Mouse (Mus musculus) thymus, adult 2 months (tissue): ENCODE data around the gene Iqsec3. TPM values are rescaled to one million over a fixed set of nuclear protein-coding genes. Genes with fewer than 3 reads are reported as not detected.

Experiments used
- DNase-seq: peaks from one replicate; pipeline ENCODE4 v3.0.0; 2021
- H3K27ac ChIP-seq: fragments of 200-500 bp; 2 replicates; pipeline ENCODE4 v1.5.1; 2012; ENCODE audit warnings: low read length, control low read depth; ENCODE audit not compliant: control insufficient read depth, insufficient read depth
- H3K27me3 ChIP-seq: fragments of 200-500 bp; 2 replicates; pipeline ENCODE4 v1.6.1; 2012; ENCODE audit warnings: mild to moderate bottlenecking, low read length, moderate library complexity, mixed read lengths; ENCODE audit not compliant: control insufficient read depth, insufficient read depth
- H3K36me3 ChIP-seq: fragments of 200-500 bp; 2 replicates; pipeline ENCODE4 v1.6.1; 2012; ENCODE audit warnings: mild to moderate bottlenecking, low read length, moderate library complexity; ENCODE audit not compliant: control insufficient read depth, insufficient read depth
- H3K4me1 ChIP-seq: fragments of 200-500 bp; replicated peaks from 2 replicates; pipeline ENCODE4 v1.6.1; 2012; ENCODE audit warnings: low read length; ENCODE audit not compliant: control insufficient read depth, insufficient read depth
- H3K4me3 ChIP-seq: fragments of 200-500 bp; 2 replicates; pipeline ENCODE4 v1.5.1; 2012; ENCODE audit warnings: mild to moderate bottlenecking, low read length, control low read depth, moderate library complexity; ENCODE audit not compliant: control insufficient read depth, insufficient read depth
- CTCF ChIP-seq: fragments of 200-500 bp; IDR thresholded peaks from 2 replicates; pipeline ENCODE4 v1.5.1; 2012; ENCODE audit warnings: mild to moderate bottlenecking, control low read depth, low read length, moderate library complexity, borderline replicate concordance; ENCODE audit not compliant: control insufficient read depth, poor library complexity, insufficient read depth; ENCODE audit errors: extremely low read depth
- POLR2A ChIP-seq: fragments of 200-500 bp; IDR thresholded peaks from 2 replicates; pipeline ENCODE4 v1.6.1; 2012; ENCODE audit warnings: mild to moderate bottlenecking, low read length, control low read depth, moderate library complexity; ENCODE audit not compliant: control insufficient read depth, poor library complexity, insufficient read depth; ENCODE audit errors: extremely low read depth
- WGBS: fragments of 180-500 bp; shearing (Covaris S2); methylation state at CpG from one replicate; pipeline ENCODE4 v1.1.7; 2018; 5-methylcytosine and 5-hydroxymethylcytosine counted together
- polyA plus RNA-seq: library from polyadenylated mRNA; depleted of rRNA; stranded (reverse); fragments of >200 nt; gene quantifications from 2 replicates; pipeline ENCODE4 v1.2.3, GENCODE M21; 2012

Gene Iqsec3
- polyA plus RNA-seq, 1 experiment = 0.19 TPM

DNA sequence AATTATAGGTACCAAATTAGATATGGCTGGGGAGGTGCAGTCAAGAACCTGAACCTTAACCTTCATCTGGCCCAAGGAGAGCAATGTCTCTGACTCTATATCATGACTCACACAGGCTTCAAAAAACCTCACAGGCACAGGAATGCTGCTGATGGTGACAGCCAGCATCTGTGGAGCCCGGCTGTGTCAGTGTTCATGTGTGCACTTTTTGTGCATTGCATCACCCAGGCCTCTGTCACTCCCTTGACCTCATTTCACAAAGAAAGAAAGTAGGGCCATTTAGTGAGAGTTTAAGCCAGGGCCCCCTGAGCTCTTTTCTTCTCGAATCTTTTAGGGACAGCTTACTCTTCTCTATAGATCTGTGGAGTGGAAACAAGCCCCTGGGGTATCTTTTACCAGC lies 121.2 kb downstream of the Iqsec3 start:
- no peaks in the 10 kb centered on the region for H3K27me3 ChIP-seq
- H3K4me1 ChIP-seq = no peaks in the 10 kb centered on the region
- no peak overlapping the region for H3K27ac ChIP-seq
- 76% methylated on average over 2 of the region's 2 CpGs for WGBS
- H3K4me3 ChIP-seq = no peak overlapping the region
- DNase-seq = no peak
- TF ChIP-seq CTCF (no peak), POLR2A (no peak)
- no peaks in the 10 kb centered on the region for H3K36me3 ChIP-seq

DNA sequence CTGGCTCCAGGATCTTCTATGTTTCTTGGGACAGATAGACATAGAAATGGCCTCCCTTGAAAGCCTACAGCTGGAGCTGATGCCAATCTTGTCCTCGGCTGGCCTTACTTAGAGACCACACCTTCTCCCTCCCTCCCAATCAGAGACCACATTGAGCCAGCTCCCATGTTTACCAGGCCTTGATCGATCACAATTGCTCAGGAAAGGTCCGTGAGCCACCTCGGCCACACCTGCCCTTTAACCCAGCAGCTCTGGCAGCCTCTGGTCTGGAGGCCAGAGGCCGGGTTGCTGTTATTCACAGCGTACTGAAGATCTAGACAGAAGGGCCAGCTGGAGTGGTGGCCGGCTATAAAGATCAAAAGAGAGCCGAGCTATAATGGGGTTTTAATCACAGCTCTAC lies 127.0 kb downstream of the Iqsec3 start:
- no peaks in the 10 kb centered on the region for H3K4me1 ChIP-seq
- WGBS = 86% methylated on average over 8 of the region's 8 CpGs
- DNase-seq = no peak
- no peaks in the 10 kb centered on the region for H3K27me3 ChIP-seq
- H3K27ac ChIP-seq = no peak overlapping the region
- TF ChIP-seq POLR2A (no peak), CTCF (no peak)
- H3K36me3 ChIP-seq = no peaks in the 10 kb centered on the region
- no peak overlapping the region for H3K4me3 ChIP-seq

DNA sequence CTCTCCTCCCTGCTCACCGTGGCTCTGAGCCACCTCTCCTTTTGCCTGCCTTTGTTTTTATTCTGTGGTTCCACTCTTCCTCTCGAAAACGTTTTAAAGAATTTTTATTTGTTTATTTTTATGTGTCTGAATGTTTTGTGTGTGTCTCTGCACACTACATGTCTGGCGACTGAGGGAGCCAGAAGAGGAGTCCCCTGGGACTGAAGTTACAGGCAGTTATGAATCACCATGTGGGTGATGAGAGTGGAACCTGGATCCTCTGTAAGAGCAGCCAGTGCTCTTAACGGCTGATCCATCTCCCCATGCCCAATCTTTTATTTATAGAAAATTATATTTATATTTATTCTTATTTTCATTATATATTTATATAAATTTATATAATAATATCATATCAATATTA lies 129.1 kb downstream of the Iqsec3 start:
- WGBS = 68% methylated on average over 5 of the region's 5 CpGs
- Histone ChIP-seq H3K27ac (no peak overlapping the region), H3K4me3 (no peak overlapping the region), H3K36me3 (no peaks in the 10 kb centered on the region), H3K4me1 (no peaks in the 10 kb centered on the region), H3K27me3 (no peaks in the 10 kb centered on the region; the same call in 1 of the 2 replicates)
- no peak for DNase-seq
- TF ChIP-seq POLR2A (no peak), CTCF (no peak)

- H3K4me1 ChIP-seq = no peaks in the 10 kb centered on the region
- no peak for DNase-seq
- WGBS = 81% methylated on average over 6 of the region's 6 CpGs
- no peak overlapping the region for H3K4me3 ChIP-seq
- TF ChIP-seq CTCF (no peak), POLR2A (no peak)
- no peaks in the 10 kb centered on the region; the same call in 1 of the 2 replicates for H3K27me3 ChIP-seq
- H3K36me3 ChIP-seq = no peaks in the 10 kb centered on the region
- H3K27ac ChIP-seq = no peak overlapping the region
These were observed 129.7 kb downstream of the Iqsec3 start for GRCm38 (mm10) chr6:121343771-121344123.

GRCm38 (mm10) chr6:121343026-121343770 lies 130.3 kb downstream of the Iqsec3 start, which contains the start of gene Slc6a12:
Gene Slc6a12 (plus strand): TSS chr6:121343076.
- no peak for TF ChIP-seq POLR2A
- TF ChIP-seq CTCF = no peak
- WGBS = 62% methylated on average over 15 of the region's 15 CpGs
- H3K4me3 ChIP-seq = no peak within 1 kb of the TSS

DNA sequence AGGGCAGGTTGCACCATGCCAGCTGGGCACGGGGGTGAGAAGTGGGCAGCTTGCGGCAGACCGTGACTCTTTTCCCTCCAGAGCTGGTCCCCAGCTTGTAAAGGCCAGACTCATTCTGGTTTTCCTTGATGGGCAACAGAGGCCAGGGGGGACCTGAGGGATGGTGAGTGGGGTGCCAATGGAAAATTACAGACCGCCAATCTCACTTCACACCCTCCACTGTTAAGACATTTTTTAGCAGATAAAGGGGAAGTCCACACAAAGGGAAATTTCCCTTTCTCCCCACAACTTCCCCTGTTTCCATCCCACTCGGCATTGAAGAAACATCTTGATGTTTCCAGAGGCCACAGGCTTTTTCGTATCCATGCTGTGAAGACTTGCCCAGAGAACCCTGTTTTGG lies 131.8 kb downstream of the Iqsec3 start:
- peaks cover 9% of the 10 kb centered on the region for H3K4me1 ChIP-seq
- no peak overlapping the region for H3K27ac ChIP-seq
- H3K36me3 ChIP-seq = no peaks in the 10 kb centered on the region

More at GRCm38 (mm10) chr6:121343026-121343770, 130.3 kb downstream of the Iqsec3 start, which contains the start of gene Slc6a12:
- no peak within 1 kb of the TSS for H3K27ac ChIP-seq
- H3K4me1 ChIP-seq = no peaks in the 10 kb centered on the region
- H3K27me3 ChIP-seq = no peaks in the 10 kb centered on the region; the same call in 1 of the 2 replicates
- DNase-seq = no peak
- H3K36me3 ChIP-seq = no peaks in the 10 kb centered on the region

More for the DNA sequence above, 131.8 kb downstream of the Iqsec3 start:
- WGBS = 11% methylated on average over 6 of the region's 6 CpGs
- no peak overlapping the region for H3K4me3 ChIP-seq
- DNase-seq = no peak
- no peak for TF ChIP-seq CTCF
- TF ChIP-seq POLR2A = no peak
- no peaks in the 10 kb centered on the region; the same call in 1 of the 2 replicates for H3K27me3 ChIP-seq
